Mouse (Mus musculus): ENCODE results near the gene Nodal. TPM values are rescaled to one million over a fixed set of nuclear protein-coding genes. Genes with fewer than 3 reads are reported as not detected.

Nodal gene
- polyA plus RNA-seq (2012; fragmentation: generic; extraction: Trizol), result not detected
- long read RNA-seq, experiment 1, result 0 reads
- long read RNA-seq, experiment 2, result 0 reads

DNA sequence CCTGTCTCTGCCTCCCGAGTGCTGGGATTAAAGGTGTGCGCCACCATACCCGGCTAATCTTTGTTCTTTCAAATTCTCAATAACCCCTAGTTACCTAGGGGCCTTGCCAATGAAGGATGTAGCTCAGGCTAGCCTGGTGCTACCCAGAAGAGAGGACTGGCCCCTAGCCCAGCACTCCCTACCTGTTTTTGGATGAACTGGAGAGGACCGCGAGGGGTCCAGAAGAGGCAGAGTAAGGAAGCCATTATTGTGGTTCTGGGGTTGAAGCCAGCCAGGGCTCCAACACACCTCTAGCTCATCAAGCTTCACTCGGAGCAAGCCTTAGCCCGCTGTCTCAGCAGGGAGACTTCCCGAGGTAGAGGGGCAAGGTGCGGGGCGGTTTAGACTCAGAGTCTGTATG lies at the start of gene Nodal:
TSS of gene Nodal (plus strand) at position 301 of the 400 bp plus-strand sequence.
- Histone ChIP-seq H3K36me3 (ENCODE audit: control insufficient read depth, insufficient read depth) (no peaks in the 10 kb centered on the region), H3K79me2 (ENCODE audit: control insufficient read depth, insufficient read depth) (no peaks in the 10 kb centered on the region), H3K79me3 (ENCODE audit: low read depth) (no peaks in the 10 kb centered on the region), H3K27me3 (ENCODE audit: control insufficient read depth, insufficient read depth, insufficient read length) (peaks cover 10% of the 10 kb centered on the region), H3K4me3 (ENCODE audit: insufficient read depth, poor library complexity, severe bottlenecking) (no peak within 1 kb of the TSS), H3ac (ENCODE audit: control insufficient read depth, insufficient read length, low read depth) (no peak within 1 kb of the TSS)
- TF ChIP-seq CEBPB (IDR thresholded peaks at IDR 0.05; ENCODE audit: low read depth), result no peak
- TF ChIP-seq MYOG (IDR thresholded peaks at IDR 0.05; ENCODE audit: control insufficient read depth, extremely low read depth, insufficient read length), result no peak
- TF ChIP-seq FOSL1 (IDR thresholded peaks at IDR 0.05; ENCODE audit: insufficient read depth, low read length, poor library complexity, severe bottlenecking), result no peak
- TF ChIP-seq MAX (IDR thresholded peaks at IDR 0.05), result no peak
- no peak for TF ChIP-seq MYOD1 (IDR thresholded peaks at IDR 0.05; ENCODE audit: control insufficient read depth, insufficient read length, low read depth)
- no peak for TF ChIP-seq CTCF (IDR thresholded peaks at IDR 0.05; ENCODE audit: control insufficient read depth, insufficient read depth, insufficient read length)
- TF ChIP-seq USF1 (IDR thresholded peaks at IDR 0.05; ENCODE audit: low read depth), result no peak

DNA sequence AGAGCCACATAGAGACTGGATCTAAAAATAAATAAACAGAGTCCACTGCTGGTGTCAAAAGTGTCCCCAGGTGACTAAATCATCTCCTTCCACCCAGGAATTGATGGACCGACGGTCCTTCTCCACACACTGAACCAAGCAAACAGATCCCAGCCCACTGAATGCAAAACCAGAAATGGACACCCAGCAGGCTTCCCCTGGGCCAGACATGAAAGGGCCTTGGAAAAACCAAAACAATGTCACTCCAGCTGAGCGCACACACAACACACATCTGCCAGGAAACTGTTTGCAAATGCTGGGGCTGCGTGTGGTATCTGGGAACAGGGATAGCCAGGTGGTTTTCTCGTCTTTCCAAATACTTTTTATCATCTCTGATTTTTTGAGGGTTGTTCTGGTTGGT lies 48.0 kb upstream of the Nodal start:
- TF ChIP-seq MAX (IDR thresholded peaks at IDR 0.05) (no peak), MYOD1 (IDR thresholded peaks at IDR 0.05; ENCODE audit: control insufficient read depth, insufficient read length, low read depth) (no peak), CTCF (IDR thresholded peaks at IDR 0.05; ENCODE audit: control insufficient read depth, insufficient read depth, insufficient read length) (no peak), USF1 (IDR thresholded peaks at IDR 0.05; ENCODE audit: low read depth) (no peak), FOSL1 (IDR thresholded peaks at IDR 0.05; ENCODE audit: insufficient read depth, low read length, poor library complexity, severe bottlenecking) (no peak), CEBPB (IDR thresholded peaks at IDR 0.05; ENCODE audit: low read depth) (no peak), MYOG (IDR thresholded peaks at IDR 0.05; ENCODE audit: control insufficient read depth, extremely low read depth, insufficient read length) (no peak)
- Histone ChIP-seq H3K27me3 (ENCODE audit: control insufficient read depth, insufficient read depth, insufficient read length) (no peaks in the 10 kb centered on the region), H3K79me2 (ENCODE audit: control insufficient read depth, insufficient read depth) (no peaks in the 10 kb centered on the region), H3K4me3 (ENCODE audit: insufficient read depth, poor library complexity, severe bottlenecking) (no peak overlapping the region), H3K36me3 (ENCODE audit: control insufficient read depth, insufficient read depth) (no peaks in the 10 kb centered on the region), H3K79me3 (ENCODE audit: low read depth) (no peaks in the 10 kb centered on the region), H3ac (ENCODE audit: control insufficient read depth, insufficient read length, low read depth) (no peak overlapping the region)

DNA sequence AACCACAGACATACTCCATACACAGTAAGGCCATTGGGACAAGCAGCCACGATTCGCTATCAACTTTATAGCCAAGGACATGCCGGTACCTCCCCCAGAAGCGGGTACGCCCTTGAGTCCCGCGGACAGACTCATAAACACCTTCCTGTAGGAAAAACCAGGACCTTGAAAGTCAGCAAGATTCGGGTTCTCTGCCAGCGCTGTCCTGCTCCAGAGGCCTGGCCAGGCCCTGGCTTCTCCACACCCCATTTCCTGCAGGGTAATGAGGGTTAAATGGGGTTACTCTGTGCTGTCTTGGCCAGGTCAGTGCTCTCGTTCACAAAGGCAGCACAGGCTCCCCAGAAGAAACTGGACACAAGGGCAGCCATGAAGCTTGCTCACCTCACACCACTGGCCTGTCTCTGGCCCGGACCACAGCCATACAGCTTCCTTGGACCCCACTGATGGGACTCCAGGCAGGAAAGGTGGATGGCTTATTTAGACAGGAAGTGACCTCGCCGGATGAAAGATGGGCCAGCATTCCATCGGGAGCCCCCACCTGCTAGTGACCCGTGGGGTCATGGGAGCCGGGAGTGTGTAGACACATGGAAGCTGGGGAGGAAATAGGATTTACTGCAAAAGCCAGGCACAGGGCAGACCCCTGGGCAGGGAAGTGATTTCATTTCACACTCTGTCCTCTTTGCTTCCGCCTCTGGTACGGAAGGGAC lies 47.3 kb upstream of the Nodal start:
- no peaks in the 10 kb centered on the region for H3K79me2 ChIP-seq (ENCODE audit: control insufficient read depth, insufficient read depth)
- no peak overlapping the region for H3K4me3 ChIP-seq (ENCODE audit: insufficient read depth, poor library complexity, severe bottlenecking)
- H3K79me3 ChIP-seq (ENCODE audit: low read depth), result no peaks in the 10 kb centered on the region
- no peaks in the 10 kb centered on the region for H3K36me3 ChIP-seq (ENCODE audit: control insufficient read depth, insufficient read depth)
- TF ChIP-seq CEBPB (IDR thresholded peaks at IDR 0.05; ENCODE audit: low read depth), result no peak
- no peak for TF ChIP-seq CTCF (IDR thresholded peaks at IDR 0.05; ENCODE audit: control insufficient read depth, insufficient read depth, insufficient read length)
- no peak for TF ChIP-seq USF1 (IDR thresholded peaks at IDR 0.05; ENCODE audit: low read depth)
- no peak for TF ChIP-seq MAX (IDR thresholded peaks at IDR 0.05)
- TF ChIP-seq MYOG (IDR thresholded peaks at IDR 0.05; ENCODE audit: control insufficient read depth, extremely low read depth, insufficient read length), result no peak
- TF ChIP-seq MYOD1 (IDR thresholded peaks at IDR 0.05; ENCODE audit: control insufficient read depth, insufficient read length, low read depth), result no peak
- TF ChIP-seq FOSL1 (IDR thresholded peaks at IDR 0.05; ENCODE audit: insufficient read depth, low read length, poor library complexity, severe bottlenecking), result no peak
- no peaks in the 10 kb centered on the region for H3K27me3 ChIP-seq (ENCODE audit: control insufficient read depth, insufficient read depth, insufficient read length)
- no peak overlapping the region for H3ac ChIP-seq (ENCODE audit: control insufficient read depth, insufficient read length, low read depth)

DNA sequence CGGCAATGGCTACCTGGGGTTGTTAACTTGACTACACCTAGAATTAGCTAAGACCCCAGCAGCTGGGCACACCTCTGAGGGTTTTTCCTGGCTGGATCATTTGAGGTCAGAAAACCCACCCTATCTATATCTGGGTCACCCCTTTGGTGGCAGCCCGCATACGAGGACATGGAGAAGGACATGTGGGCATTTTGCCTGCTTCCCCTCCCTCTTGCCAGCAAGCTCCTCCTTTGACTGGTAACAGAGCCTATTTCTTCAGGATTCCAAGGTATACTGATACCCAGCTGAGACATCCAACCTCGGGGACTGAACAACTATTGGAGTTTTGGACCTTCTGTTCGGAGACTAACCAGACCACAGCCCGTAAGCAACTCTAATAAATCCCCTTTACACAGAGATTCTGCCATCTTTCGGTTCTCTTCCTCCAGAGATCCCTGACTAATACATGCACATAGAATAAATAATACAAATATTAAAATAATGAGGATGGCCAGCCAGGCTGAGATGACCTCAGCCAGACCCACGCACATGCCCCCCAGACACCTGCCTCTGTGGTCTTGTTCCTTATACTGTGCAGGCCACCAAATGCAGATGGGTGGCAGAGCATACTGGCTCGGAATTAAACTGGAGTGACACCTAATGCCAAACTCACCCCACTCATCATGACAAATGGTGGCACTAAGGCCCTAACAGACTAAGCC lies 45.7 kb upstream of the Nodal start:
- H3K4me3 ChIP-seq (ENCODE audit: insufficient read depth, poor library complexity, severe bottlenecking), result no peak overlapping the region
- no peaks in the 10 kb centered on the region for H3K79me2 ChIP-seq (ENCODE audit: control insufficient read depth, insufficient read depth)
- no peaks in the 10 kb centered on the region for H3K79me3 ChIP-seq (ENCODE audit: low read depth)
- TF ChIP-seq USF1 (IDR thresholded peaks at IDR 0.05; ENCODE audit: low read depth) (no peak), CTCF (IDR thresholded peaks at IDR 0.05; ENCODE audit: control insufficient read depth, insufficient read depth, insufficient read length) (no peak), FOSL1 (IDR thresholded peaks at IDR 0.05; ENCODE audit: insufficient read depth, low read length, poor library complexity, severe bottlenecking) (no peak), CEBPB (IDR thresholded peaks at IDR 0.05; ENCODE audit: low read depth) (no peak), MYOG (IDR thresholded peaks at IDR 0.05; ENCODE audit: control insufficient read depth, extremely low read depth, insufficient read length) (no peak), MAX (IDR thresholded peaks at IDR 0.05) (no peak), MYOD1 (IDR thresholded peaks at IDR 0.05; ENCODE audit: control insufficient read depth, insufficient read length, low read depth) (no peak)
- H3ac ChIP-seq (ENCODE audit: control insufficient read depth, insufficient read length, low read depth), result no peak overlapping the region
- H3K27me3 ChIP-seq (ENCODE audit: control insufficient read depth, insufficient read depth, insufficient read length), result no peaks in the 10 kb centered on the region
- H3K36me3 ChIP-seq (ENCODE audit: control insufficient read depth, insufficient read depth), result no peaks in the 10 kb centered on the region

DNA sequence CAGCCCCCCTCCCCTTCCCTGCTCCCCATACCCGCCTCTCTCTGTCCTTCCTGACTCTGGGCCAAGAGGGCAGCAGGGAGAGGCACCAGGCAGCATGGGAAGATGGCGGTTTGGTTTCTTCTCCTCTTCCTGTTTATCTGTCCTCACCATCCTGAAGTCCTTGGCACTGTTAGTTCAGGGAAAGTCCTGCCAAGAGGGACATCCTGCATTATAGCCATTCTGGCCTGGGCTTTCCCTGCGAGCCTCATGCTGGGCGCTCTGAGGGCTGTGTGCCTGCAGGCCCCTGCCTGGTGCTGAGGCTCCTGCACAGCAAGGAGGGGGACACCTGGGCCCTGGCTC lies 45.2 kb upstream of the Nodal start:
- H3K27me3 ChIP-seq (ENCODE audit: control insufficient read depth, insufficient read depth, insufficient read length), result no peaks in the 10 kb centered on the region
- TF ChIP-seq CTCF (IDR thresholded peaks at IDR 0.05; ENCODE audit: control insufficient read depth, insufficient read depth, insufficient read length), result no peak
- TF ChIP-seq MYOD1 (IDR thresholded peaks at IDR 0.05; ENCODE audit: control insufficient read depth, insufficient read length, low read depth), result no peak
- TF ChIP-seq USF1 (IDR thresholded peaks at IDR 0.05; ENCODE audit: low read depth), result no peak
- TF ChIP-seq FOSL1 (IDR thresholded peaks at IDR 0.05; ENCODE audit: insufficient read depth, low read length, poor library complexity, severe bottlenecking), result no peak
- no peak for TF ChIP-seq MAX (IDR thresholded peaks at IDR 0.05)
- no peak for TF ChIP-seq MYOG (IDR thresholded peaks at IDR 0.05; ENCODE audit: control insufficient read depth, extremely low read depth, insufficient read length)
- no peak for TF ChIP-seq CEBPB (IDR thresholded peaks at IDR 0.05; ENCODE audit: low read depth)
- no peaks in the 10 kb centered on the region for H3K79me2 ChIP-seq (ENCODE audit: control insufficient read depth, insufficient read depth)
- no peak overlapping the region for H3ac ChIP-seq (ENCODE audit: control insufficient read depth, insufficient read length, low read depth)
- H3K4me3 ChIP-seq (ENCODE audit: insufficient read depth, poor library complexity, severe bottlenecking), result no peak overlapping the region
- peaks cover 1% of the 10 kb centered on the region for H3K36me3 ChIP-seq (ENCODE audit: control insufficient read depth, insufficient read depth)
- H3K79me3 ChIP-seq (ENCODE audit: low read depth), result no peaks in the 10 kb centered on the region

Data from C2C12 (cell line).